Mouse (Mus musculus) monocyte, adult 5-6 weeks (primary cell): ENCODE measurements around the gene Naa25. TPM values are rescaled to one million over a fixed set of nuclear protein-coding genes. Genes with fewer than 3 reads are reported as not detected.

Source experiments
- ATAC-seq: fragments of 153-309, 156-312 bp; replicated peaks from 2 replicates; pipeline ENCODE4 v1.8.0; 2017; ENCODE audit warnings: mild to moderate bottlenecking; ENCODE audit not compliant: low TSS enrichment, insufficient number of reproducible peaks, severe bottlenecking, poor library complexity, low FRiP score
- total RNA-seq: library from RNA; stranded (forward); fragments of 200-1000, 200-491, 200-594 nt; gene quantifications from 3 replicates; pipeline ENCODE4 v1.2.3, GENCODE M21; 2017

Naa25 gene
- total RNA-seq, 1 experiment from 2014 or later: 38.6 TPM

DNA sequence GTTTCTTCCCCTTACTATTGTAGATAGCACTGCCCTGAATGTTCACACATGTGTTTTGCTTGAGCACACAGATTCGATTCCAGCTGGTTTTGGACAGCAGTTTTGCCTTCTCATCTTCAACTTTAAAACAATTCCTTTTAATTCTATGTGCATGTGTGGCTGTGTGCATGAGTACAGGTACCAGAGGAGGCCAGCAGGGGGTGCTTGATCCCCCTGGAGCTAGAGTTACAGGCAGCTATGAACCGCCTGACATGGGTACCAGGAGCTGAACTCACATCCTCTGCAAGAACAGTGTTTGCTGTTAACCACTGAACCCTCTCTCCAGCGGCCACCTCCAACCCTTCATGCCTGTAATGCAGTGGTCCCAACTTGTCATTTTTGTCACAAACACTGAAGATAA lies 50.7 kb downstream of the Naa25 start:
- no peak for ATAC-seq

DNA sequence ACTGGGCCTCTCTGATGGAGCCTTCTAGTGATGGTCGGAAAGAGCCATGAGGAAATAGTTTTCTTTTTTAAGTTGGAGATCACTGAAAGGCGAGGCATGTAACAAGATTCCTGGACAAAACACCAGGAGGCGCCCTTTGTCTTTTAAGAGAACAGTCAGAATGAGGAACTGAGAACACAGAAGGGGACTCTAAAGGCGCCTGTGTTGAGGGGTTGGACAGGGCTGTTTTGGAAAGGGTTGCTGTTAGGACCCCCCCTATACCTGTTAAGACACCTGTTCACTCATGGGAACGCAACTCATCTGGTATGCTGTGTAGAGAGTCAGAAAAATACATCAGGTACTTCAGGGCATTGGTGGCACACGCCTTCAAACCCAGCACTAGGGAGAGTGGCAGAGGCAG lies 52.2 kb downstream of the Naa25 start:
- peak; percentile 34 for ATAC-seq

- no peak for ATAC-seq
These were observed 52.7 kb downstream of the Naa25 start for GRCm38 (mm10) chr5:121450476-121450875.

- peak; percentile 63 for ATAC-seq
These were observed 53.5 kb downstream of the Naa25 start for GRCm38 (mm10) chr5:121451203-121451602.

DNA sequence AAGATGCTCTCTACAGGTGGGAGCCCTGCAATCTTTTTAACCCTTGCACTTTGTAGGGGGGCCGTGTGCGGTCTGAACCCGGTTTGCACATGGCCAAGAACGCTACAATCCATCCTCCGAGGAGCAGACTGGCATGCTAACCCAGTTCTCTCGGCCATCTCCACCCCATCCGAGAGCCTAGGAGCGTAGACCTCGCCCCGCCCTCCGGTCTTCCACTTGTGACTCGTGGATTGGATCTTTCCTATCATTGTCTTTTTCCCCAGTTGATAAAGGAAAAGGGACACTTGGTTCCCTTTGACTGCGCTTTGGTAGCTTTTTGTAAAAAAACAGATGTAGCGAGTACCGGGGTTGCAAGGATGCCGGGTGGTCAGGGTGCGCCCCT lies 53.9 kb downstream of the Naa25 start, which contains the start of gene Tmem116:
Gene Tmem116 (plus strand): TSS at position 250 of the 382 bp plus-strand sequence.
- no peak for ATAC-seq

- peak; percentile 67 for ATAC-seq
These were observed 54.5 kb downstream of the Naa25 start, which contains the start of gene Erp29 for GRCm38 (mm10) chr5:121452026-121452869. Gene Erp29 (minus strand): TSS chr5:121452506.

- no peak; the same call in 1 of the 2 replicates for ATAC-seq
These were observed 55.2 kb downstream of the Naa25 start for GRCm38 (mm10) chr5:121452906-121453305.

GRCm38 (mm10) chr5:121453743-121454502 lies 56.2 kb downstream of the Naa25 start:
- no peak for ATAC-seq

- ATAC-seq: no peak
These were observed 56.7 kb downstream of the Naa25 start for GRCm38 (mm10) chr5:121454503-121454782.

DNA sequence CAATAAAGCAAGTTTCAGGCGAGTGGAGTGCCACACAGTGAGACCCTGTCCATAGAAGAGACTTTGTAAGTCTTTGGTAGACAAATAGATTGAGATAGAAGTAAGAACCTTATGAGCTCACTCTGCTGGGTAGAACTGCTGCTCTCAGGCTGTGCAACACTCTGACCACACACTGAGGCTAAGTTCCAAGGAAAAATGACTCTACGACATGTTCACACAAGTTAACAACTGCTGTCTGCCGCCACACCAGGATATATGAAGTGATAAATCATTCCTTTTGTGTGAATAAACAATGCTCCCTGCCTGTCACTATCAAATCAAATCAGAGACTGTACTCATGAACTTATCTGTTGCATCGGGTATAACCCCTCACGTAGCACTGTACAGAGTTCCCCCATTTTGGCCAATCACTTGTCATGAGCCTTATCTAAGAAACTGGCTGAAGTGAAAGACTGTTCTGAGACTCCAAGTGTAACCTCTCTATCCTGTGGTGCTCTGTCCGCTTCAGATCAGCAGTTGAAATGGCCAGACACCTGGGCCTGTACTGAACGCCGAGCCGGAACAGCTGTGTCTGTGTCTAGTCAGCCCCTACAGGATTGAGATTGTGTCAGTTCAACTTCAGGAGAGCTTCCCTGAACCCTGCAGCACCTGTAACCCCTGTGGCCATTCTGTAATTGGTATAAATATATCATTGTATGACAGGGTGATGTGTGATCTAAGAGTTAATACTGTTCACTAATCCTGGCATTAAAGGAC lies 58.0 kb downstream of the Naa25 start:
- ATAC-seq: no peak

DNA sequence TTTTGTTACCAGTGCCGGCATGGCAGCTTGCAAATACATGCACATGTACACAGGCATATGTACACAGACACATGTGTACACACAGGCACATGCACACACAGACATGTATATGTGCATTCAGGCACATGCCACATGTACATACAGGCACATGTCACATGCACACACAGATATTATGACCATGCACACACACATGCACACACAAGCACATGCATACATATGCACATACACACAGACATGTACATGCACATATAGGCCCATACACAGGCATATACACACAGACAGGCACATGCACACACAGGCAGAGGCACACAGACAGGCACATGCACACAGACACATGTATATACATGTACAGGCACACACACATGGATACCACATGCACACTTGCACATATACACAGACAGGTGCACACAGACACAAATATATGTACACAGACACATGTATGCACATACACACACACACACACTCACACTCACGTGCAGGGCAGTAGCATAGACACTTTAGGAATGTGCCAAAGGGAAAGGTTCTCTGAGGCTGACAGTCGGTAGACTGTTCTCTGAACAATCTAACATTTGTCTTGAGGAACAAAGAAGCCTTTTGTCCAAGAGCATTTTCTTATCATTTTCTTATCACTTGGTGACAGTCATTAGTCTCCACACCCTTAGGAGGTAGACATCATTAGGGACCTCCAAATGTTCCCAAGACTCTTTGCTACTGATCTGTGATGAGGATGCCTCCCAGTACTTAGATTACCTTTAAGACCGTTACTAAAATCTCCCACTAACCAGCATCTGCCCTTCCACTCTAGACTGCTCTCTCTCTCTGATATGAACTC lies 63.8 kb downstream of the Naa25 start:
- no peak for ATAC-seq

- ATAC-seq: no peak; the same call in 1 of the 2 replicates
These were observed 64.4 kb downstream of the Naa25 start for GRCm38 (mm10) chr5:121462171-121462502.

- no peak for ATAC-seq
These were observed 65.2 kb downstream of the Naa25 start for GRCm38 (mm10) chr5:121462967-121463366.

DNA sequence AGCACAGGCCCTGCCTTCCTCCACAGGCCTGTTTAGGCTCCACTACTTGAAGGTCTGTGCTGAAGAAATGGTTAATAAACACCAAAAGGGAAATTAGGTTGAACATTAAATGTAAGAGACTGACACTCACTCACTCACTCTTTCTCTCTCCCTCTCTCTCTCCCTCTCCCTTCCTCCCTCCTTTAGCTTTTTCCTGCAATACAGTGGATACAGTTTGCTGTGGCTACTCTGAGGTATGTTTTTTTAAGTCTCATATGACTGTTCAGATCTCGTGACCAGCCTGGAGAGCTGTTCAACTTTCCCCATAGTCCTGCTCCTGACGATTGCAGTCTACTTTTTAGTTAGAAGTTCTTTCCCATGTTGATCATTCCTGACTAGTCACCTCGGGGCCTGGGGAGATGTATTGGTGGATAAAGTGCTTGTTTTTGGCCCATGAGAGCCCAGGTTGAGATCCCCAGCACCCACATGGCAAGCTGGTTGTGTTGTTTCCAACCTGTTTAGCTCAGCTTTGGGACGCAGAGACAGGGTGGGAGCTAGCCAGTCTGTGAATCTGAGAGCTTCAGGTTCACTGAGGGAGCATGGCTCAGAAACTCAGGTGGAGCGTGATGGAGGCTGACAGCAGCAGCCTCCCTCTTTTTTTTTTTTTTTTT lies 66.0 kb downstream of the Naa25 start:
- no peak for ATAC-seq

- no peak for ATAC-seq
These were observed 71.8 kb downstream of the Naa25 start for GRCm38 (mm10) chr5:121469566-121469965.

DNA sequence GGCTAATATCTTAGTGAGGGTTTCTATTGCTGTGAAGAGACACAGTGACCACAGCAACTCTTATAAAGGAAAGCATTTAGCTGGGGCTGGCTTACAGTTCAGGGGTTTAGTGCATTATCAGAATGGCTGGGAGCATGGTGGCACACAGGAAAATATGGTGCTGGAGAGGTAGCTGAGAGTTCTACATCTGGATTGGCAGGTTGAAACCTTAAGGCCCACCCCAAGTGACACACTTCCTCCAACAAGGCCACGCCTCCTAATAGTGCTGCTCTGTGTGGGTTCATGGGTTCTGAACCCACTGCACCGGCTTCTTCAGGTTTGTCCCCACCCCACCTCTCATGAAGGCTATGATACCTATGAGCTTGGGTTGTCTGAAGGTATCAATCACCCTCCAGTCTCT lies 74.7 kb downstream of the Naa25 start:
- no peak for ATAC-seq

DNA sequence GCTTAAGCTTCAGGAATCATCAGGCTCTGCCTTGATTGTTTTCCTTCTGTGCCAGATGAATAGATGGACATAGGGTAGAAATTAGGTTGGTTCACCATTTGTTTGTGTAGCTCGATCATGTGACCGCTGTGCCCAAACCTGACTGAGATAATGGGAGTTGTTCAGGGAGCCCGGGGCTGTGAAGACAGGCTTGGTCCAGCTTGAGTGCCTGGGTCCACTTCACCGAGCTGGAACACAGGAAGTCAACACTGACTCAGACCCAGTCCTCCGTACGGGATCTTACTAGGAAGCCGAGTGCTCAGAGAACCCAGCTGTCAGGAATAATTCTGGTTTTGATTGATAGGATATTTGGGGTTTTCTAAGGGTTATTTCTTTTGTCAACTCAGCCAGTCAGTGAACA lies 76.9 kb downstream of the Naa25 start:
- no peak for ATAC-seq

- ATAC-seq: no peak
These were observed 78.3 kb downstream of the Naa25 start for GRCm38 (mm10) chr5:121476040-121476439.
